Mouse (Mus musculus): Measurements from ENCODE around the gene Cck.
"Not testable (repeated sequence)": the region's sequence is repeated elsewhere in the genome, so short reads cannot be mapped to it uniquely, and the experiment has no call there.

Gene Cck

GRCm38 (mm10) chr9:121459950-121460349, 35.5 kb downstream of the Cck start:
- no peak for DNase-seq (ENCODE audit: low spot score)

- peak; percentile 54 for DNase-seq (ENCODE audit: low spot score)
Observed at GRCm38 (mm10) chr9:121458466-121458865, 37.0 kb downstream of the Cck start.

DNA sequence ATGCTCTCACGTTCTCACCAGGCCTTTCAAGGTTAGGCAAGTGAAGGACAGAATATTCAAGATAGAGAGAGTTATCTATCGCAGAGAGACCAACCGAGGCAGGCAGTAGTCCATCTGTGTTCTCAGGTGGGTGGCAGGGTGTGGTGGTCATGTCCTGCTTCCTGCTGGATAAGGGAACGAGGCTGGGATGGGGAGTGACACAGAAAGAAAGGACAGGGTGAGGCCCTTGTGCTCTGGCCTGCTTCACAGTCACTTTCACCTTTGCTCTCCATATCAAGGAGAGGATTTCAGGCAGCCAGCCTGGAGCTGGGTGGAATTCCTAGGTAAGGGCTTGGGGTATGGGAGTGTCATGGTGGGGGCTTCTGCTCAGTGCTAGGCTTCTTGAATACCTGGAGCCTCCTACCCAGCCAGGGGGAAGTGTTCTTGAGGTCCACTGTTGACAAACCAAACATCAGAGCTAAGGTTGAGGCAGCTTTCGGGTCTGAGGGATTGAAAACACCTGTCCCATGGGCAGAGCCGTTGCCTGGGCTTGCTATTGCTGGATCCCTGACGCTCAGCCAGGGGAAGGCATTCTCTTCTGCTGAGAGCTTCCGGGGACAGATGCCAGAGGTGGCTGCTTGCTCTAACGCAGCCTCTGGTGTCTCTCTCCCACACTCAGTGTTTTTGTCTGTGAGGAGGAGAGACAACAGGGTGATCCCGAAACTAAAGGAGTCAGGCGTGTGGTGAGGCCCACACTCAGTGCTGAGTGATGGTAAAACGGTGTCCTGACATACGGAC, 38.6 kb downstream of the Cck start:
- no peak for DNase-seq (ENCODE audit: low spot score)

DNA sequence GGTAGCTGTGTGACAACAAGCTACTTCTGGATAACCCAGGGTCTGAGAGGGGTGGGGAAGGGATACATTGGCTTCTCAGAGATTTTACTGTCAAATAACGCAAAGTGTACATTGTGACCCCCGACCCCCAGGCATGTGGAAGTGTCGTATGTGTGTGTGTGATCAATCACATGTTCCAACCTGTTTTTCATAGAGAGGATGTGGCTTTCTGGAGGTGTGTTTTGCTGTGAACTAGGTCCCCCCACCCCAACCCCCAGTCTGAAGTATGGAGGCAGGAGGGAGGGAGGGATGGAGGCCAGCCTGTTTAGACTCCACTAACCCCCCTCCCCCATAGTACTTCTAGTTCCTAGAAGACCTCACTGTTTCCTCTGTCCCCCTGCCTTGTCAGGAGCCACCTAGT, 40.6 kb downstream of the Cck start:
- DNase-seq (ENCODE audit: low spot score): no peak

DNA sequence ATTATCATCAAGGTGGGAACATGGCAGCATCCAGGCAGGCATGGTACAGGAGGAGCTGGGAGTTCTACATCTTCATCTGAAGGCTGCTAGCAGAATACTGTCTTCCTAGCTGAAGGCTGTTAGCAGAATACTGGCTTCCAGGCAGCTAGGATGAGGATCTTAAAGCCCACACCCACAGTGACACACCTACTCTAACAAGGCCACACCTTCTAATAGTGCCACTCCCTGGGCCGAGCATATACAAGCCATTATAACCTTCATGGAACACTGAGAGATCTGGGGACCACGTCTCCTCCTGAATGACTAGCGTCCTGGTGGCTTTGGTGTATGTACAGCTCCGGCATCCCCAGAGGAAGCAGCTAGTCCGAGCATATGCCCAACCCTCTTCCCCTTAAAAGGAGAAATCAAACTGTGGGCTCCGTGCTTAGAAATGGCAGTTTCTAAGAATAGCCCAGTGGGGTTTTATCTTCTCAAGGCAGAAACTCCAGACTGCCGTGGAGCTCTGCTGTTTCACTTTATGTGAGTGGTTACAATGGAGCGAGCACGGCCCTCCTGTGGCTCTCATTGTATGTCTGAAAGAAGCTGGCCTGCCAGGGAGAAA, 43.1 kb downstream of the Cck start:
- not testable (repeated sequence) for DNase-seq (ENCODE audit: low spot score)

- peak; percentile 58 for DNase-seq (ENCODE audit: low spot score)
Observed at GRCm38 (mm10) chr9:121446431-121446831, 49.1 kb downstream of the Cck start.

DNA sequence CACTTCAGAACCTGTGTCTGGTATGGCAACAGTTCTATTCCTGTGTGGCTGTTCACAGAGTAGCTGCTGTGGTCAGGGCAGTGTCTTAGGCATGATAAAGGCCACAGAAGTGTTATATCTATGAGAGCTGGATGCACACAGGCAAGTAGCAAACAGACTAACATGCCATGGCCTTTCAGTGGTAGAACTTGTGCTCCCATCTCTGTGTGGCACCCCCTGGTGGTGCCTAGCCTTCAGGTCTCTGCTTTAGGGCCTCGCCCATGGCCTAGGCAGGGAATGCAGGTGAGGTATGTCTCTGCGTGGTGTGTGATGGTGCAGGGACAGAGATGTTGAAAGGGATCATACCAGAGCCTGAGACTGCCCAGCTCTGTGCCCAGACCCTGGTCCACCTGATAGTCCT, 50.1 kb downstream of the Cck start:
- peak; percentile 44 for DNase-seq (ENCODE audit: low spot score)

DNA sequence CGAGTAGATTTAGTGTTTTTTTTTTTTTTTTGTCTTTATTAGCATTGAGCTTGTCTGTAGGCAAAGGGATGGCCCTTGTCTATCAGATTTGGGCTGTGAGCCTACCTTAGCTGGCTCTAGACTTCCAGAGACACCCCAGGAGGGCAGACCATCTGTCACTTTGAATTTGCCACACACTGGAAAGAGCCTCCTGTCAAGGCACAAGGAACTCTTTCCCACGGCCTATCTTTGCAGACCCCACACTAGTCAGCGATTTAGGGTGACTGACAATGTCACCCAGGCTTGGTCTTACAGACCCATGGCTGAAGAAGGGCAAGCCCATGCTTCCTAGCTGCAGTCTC, 51.2 kb downstream of the Cck start:
- no peak for DNase-seq (ENCODE audit: low spot score)

DNA sequence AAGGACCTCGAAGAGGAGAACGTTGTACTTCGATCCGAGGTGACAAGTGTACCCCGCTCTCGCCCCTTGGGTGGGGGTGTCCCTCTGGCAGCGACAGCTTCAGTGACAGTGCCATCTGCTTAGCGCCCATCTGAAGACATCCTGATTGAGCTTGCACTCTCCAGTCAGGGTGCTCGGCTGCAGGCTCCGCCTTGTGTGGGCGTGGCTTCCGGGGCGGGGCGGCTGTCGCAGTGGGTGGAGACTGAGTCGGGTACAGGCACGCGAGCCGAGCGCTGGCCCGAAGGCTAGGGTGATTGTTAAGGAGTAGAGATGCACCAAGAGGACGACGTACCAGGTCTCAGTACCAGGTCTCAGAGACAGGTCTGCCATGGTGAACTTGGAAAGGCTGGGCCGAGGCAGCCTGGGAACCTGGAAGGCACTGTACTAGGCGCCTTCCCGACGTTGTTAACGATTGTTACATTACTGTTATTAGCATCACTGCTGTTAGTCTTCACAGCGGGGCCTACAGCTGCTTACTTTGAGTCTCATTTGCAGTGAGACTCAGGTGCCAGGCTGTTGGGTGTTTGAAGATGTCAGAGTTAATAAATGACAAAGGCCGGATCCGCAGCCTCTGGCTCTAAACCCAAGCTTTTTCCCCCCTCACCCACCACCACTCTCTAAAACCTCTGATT, 51.7 kb downstream of the Cck start:
- no peak for DNase-seq (ENCODE audit: low spot score)

DNA sequence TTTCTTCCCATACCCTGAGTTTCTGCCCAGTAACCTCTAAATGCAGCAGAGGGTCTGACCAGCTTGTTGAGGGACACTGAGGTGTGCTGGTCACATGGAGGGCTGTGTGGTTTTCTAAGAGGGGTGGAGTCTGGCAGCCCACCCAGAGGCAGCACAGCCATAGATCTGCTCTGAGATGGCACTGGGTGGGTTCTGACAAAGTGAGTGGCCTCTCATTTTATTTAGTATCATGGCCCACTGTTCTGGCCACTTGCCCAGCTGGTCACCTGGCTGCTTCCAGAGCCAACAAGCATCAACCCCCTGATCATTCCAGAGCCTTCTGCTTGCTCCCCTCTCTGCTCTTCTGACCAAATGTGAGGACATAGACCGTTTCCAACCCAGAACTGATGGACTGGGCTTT, 53.3 kb downstream of the Cck start:
- no peak for DNase-seq (ENCODE audit: low spot score)
